Mouse (Mus musculus) lung, postnatal 0 days (tissue): ENCODE results near the gene Il18r1. TPM values are rescaled to one million over a fixed set of nuclear protein-coding genes. Genes with fewer than 3 reads are reported as not detected.
A peak's percentile ranks its signal among the peaks of the same experiment; 100 is the strongest.

Experiments
- ATAC-seq: fragments of 200-750 bp; cut with Nextera tagmentation; 2 replicates; pipeline ENCODE4 v1.8.0; 2017; ENCODE audit warnings: moderate library complexity
- DNase-seq: peaks from one replicate; pipeline ENCODE4 v3.0.0-alpha.2; 2016; ENCODE audit warnings: low spot score
- H3K27ac ChIP-seq: fragments of 300-500 bp; sonication (generic); 2 replicates; pipeline ENCODE4 v1.5.1; 2014; ENCODE audit warnings: antibody characterized with exemption, mild to moderate bottlenecking, low read length, mixed read lengths
- H3K27me3 ChIP-seq: fragments of 300-500 bp; sonication (generic); replicated peaks from 2 replicates; pipeline ENCODE4 v1.6.1; 2014; ENCODE audit warnings: low read length, mixed read lengths; ENCODE audit not compliant: insufficient read depth
- H3K36me3 ChIP-seq: fragments of 300-500 bp; sonication (generic); 2 replicates; pipeline ENCODE4 v1.6.1; 2014; ENCODE audit warnings: low read length, mixed read lengths; ENCODE audit not compliant: insufficient read depth
- H3K4me1 ChIP-seq: fragments of 300-500 bp; sonication (generic); 2 replicates; pipeline ENCODE4 v1.6.1; 2014; ENCODE audit warnings: antibody characterized with exemption, low read depth, low read length, mixed read lengths; ENCODE audit not compliant: insufficient read depth
- H3K4me2 ChIP-seq: fragments of 300-500 bp; sonication (generic); replicated peaks from 2 replicates; pipeline ENCODE4 v1.6.1; 2014; ENCODE audit warnings: low read depth, mild to moderate bottlenecking, low read length, moderate library complexity, mixed read lengths
- H3K4me3 ChIP-seq: fragments of 300-500 bp; sonication (generic); 2 replicates; pipeline ENCODE4 v1.5.1; 2014; ENCODE audit warnings: low read depth, low read length
- H3K9ac ChIP-seq: fragments of 300-500 bp; sonication (generic); replicated peaks from 2 replicates; pipeline ENCODE4 v1.6.1; 2014; ENCODE audit warnings: low read depth, mild to moderate bottlenecking
- H3K9me3 ChIP-seq: fragments of 300-500 bp; sonication (generic); 2 replicates; pipeline ENCODE4 v1.6.1; 2016; ENCODE audit warnings: low read length, mixed read lengths
- CTCF ChIP-seq: IDR thresholded peaks from 2 replicates; pipeline ENCODE4 v1.5.1; 2016; ENCODE audit warnings: antibody characterized with exemption, mild to moderate bottlenecking
- EP300 ChIP-seq: IDR thresholded peaks from 2 replicates; pipeline ENCODE4 v1.6.1; 2016; ENCODE audit warnings: antibody characterized with exemption, mild to moderate bottlenecking, control low read depth
- WGBS: fragments of 180-500 bp; shearing (Covaris S2); extraction: QIAGEN DNeasy Blood & Tissue Kit; methylation state at CpG from one replicate; pipeline ENCODE4 v1.1.7; 2014; 5-methylcytosine and 5-hydroxymethylcytosine counted together
- polyA plus RNA-seq: library from polyadenylated mRNA; unstranded; fragments of >200 nt; fragmentation: Nextera tagmentation; extraction: Ambion mirVana; gene quantifications from 2 replicates; pipeline ENCODE4 v1.2.1, GENCODE M21; 2015

The Il18r1 gene
- polyA plus RNA-seq, 1 experiment from 2014 or later: 38.2 TPM

DNA sequence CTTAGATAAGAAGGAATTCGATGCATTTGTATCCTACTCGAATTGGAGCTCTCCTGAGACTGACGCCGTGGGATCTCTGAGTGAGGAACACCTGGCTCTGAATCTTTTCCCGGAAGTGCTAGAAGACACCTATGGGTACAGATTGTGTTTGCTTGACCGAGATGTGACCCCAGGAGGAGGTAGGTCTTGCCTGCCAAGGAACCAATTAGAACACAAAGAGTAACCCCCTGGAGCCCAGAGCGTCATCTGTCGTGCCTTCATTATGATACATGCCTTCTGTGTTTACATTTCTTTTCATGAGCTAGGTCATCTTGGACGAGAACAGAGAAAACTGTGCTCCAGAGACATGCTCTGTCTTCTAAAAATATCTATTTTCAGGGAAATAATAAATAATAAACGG is 82.4 kb downstream of the Il18r1 start:
- ATAC-seq (no peak), DNase-seq (peak; percentile 7)
- TF ChIP-seq CTCF (no peak), EP300 (no peak)
- WGBS: 28% methylated on average over 10 of the region's 10 CpGs
- Histone ChIP-seq H3K4me2 (no peak overlapping the region), H3K9me3 (no peaks in the 10 kb centered on the region), H3K27ac (no peak overlapping the region), H3K36me3 (no peaks in the 10 kb centered on the region), H3K9ac (no peak overlapping the region), H3K4me1 (no peaks in the 10 kb centered on the region), H3K27me3 (no peaks in the 10 kb centered on the region), H3K4me3 (no peak overlapping the region)

Other genes starting within 250 kb of the Il18r1 start
- gene Il1r1, start 240.5 kb upstream of the Il18r1 start, polyA plus RNA-seq: 13.5 and 14.1 TPM in 2 replicates
- gene Il1rl2, start 140.9 kb upstream of the Il18r1 start, polyA plus RNA-seq: 6.3 and 8.2 TPM in 2 replicates
- gene Il1rl1, start 36.0 kb upstream of the Il18r1 start, polyA plus RNA-seq: 0.39 and 0.44 TPM in 2 replicates
- 0.67 and 0.76 TPM in 2 replicates for gene Il18rap, start 49.8 kb downstream of the Il18r1 start, polyA plus RNA-seq
- 0.02 and 0.18 TPM in 2 replicates for gene Slc9a4, start 114.5 kb downstream of the Il18r1 start, polyA plus RNA-seq
- gene Slc9a2, start 215.0 kb downstream of the Il18r1 start, polyA plus RNA-seq: 0.11 and 0.13 TPM in 2 replicates